Mouse (Mus musculus) midbrain, embryonic 14.5 days (tissue): ENCODE data around the gene Pi4kb. TPM values are rescaled to one million over a fixed set of nuclear protein-coding genes. Genes with fewer than 3 reads are reported as not detected.
A peak's percentile ranks its signal among the peaks of the same experiment; 100 is the strongest.

Source experiments
- ATAC-seq: fragments of 200-750 bp; cut with Nextera tagmentation; 2 replicates; pipeline ENCODE4 v1.8.0; 2017; ENCODE audit warnings: moderate number of reproducible peaks, moderate library complexity; ENCODE audit not compliant: low FRiP score, low TSS enrichment
- DNase-seq: peaks from one replicate; pipeline ENCODE4 v3.0.0-alpha.2; 2015
- H3K27ac ChIP-seq: fragments of 300-500 bp; sonication (generic); replicated peaks from 2 replicates; pipeline ENCODE4 v1.5.1; 2014; ENCODE audit warnings: mild to moderate bottlenecking, low read depth, low read length, moderate library complexity
- H3K27me3 ChIP-seq: fragments of 300-500 bp; sonication (generic); 2 replicates; pipeline ENCODE4 v1.6.1; 2014; ENCODE audit warnings: low read length, control low read depth, mixed read lengths; ENCODE audit not compliant: control insufficient read depth, insufficient read depth
- H3K36me3 ChIP-seq: fragments of 300-500 bp; sonication (generic); 2 replicates; pipeline ENCODE4 v1.6.1; 2014; ENCODE audit warnings: low read length, control low read depth; ENCODE audit not compliant: control insufficient read depth, insufficient read depth
- H3K4me1 ChIP-seq: fragments of 300-500 bp; sonication (generic); 2 replicates; pipeline ENCODE4 v1.6.1; 2014; ENCODE audit warnings: mild to moderate bottlenecking, antibody characterized with exemption, low read length, control low read depth; ENCODE audit not compliant: control insufficient read depth, insufficient read depth
- H3K4me2 ChIP-seq: fragments of 300-500 bp; sonication (generic); 2 replicates; pipeline ENCODE4 v1.6.1; 2014; ENCODE audit warnings: mild to moderate bottlenecking, low read length, moderate library complexity
- H3K4me3 ChIP-seq: fragments of 300-500 bp; sonication (generic); replicated peaks from 2 replicates; pipeline ENCODE4 v1.5.1; 2014; ENCODE audit warnings: low read depth, low read length
- H3K9ac ChIP-seq: fragments of 300-500 bp; sonication (generic); replicated peaks from 2 replicates; pipeline ENCODE4 v1.6.1; 2014; ENCODE audit warnings: mild to moderate bottlenecking, low read length, moderate library complexity
- H3K9me3 ChIP-seq: fragments of 300-500 bp; sonication (generic); 2 replicates; pipeline ENCODE4 v1.6.1; 2016; ENCODE audit warnings: low read length, control low read depth, mixed read lengths; ENCODE audit not compliant: control insufficient read depth
- WGBS: fragments of 180-500 bp; shearing (Covaris S2); extraction: QIAGEN DNeasy Blood & Tissue Kit; methylation state at CpG from one replicate; pipeline ENCODE4 v1.1.7; 2014; 5-methylcytosine and 5-hydroxymethylcytosine counted together
- polyA plus RNA-seq: library from polyadenylated mRNA; unstranded; fragments of >200 nt; fragmentation: Nextera tagmentation; extraction: Ambion mirVana; gene quantifications from 2 replicates; pipeline ENCODE4 v1.2.1, GENCODE M21; 2014

Gene Pi4kb
- polyA plus RNA-seq, 1 experiment from 2014 or later, result 28.7 TPM

DNA sequence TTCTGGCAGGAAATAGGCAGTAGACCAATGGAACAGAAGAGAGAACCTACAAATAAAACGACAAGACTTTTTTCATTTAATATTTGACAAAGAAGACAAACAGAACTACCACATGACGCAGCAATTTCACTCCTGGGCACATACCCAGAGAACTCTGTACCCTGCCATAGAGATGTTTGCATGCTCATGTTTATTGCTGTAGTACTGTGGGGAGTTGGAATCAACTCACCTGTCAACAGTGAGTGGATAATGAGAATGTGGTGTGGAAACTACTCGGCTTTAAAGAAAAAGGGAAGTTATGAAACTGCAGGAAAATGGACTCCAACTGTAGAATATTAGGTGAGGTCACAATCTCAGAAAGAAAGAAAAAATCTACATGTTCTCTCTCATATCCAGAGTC lies 24.9 kb upstream of the Pi4kb start:
- DNase-seq (no peak), ATAC-seq (no peak)
- 92% methylated on average over 3 of the region's 3 CpGs for WGBS
- H3K4me2 ChIP-seq, result no peak overlapping the region
- H3K4me3 ChIP-seq, result no peak overlapping the region
- H3K36me3 ChIP-seq, result no peaks in the 10 kb centered on the region
- no peaks in the 10 kb centered on the region for H3K27me3 ChIP-seq
- H3K4me1 ChIP-seq, result peaks cover 8% of the 10 kb centered on the region
- no peak overlapping the region for H3K27ac ChIP-seq
- H3K9ac ChIP-seq, result no peak overlapping the region
- no peaks in the 10 kb centered on the region for H3K9me3 ChIP-seq

DNA sequence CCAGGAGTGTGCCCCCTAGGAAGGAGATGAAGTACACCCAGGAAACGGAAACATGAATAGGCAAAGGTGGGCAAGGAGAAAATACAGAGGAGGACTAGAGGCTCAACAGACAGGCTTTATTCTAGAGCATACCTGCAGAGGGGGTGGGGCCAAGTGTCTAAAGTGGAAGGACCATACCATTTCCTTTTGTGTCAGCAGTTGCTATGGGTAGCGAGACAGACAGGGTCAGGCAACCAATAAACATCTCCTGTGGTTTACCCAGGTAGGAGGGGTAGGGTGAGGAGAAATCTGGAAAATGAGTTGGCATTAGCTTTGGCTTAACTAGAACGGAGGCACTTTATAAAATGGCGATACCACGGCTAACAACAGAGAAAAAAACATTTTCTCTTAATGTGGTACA lies 21.7 kb upstream of the Pi4kb start:
- peak overlapping the region; percentile 53 for H3K4me2 ChIP-seq
- H3K27me3 ChIP-seq, result no peaks in the 10 kb centered on the region
- WGBS, result 73% methylated on average over 5 of the region's 5 CpGs
- peak overlapping the region; percentile 57 for H3K4me3 ChIP-seq
- no peaks in the 10 kb centered on the region for H3K9me3 ChIP-seq
- no peak overlapping the region for H3K27ac ChIP-seq
- DNase-seq, result peak; percentile 20
- H3K36me3 ChIP-seq, result peaks cover 21% of the 10 kb centered on the region
- H3K4me1 ChIP-seq, result peaks cover 15% of the 10 kb centered on the region
- no peak for ATAC-seq
- H3K9ac ChIP-seq, result no peak overlapping the region; the same call in 1 of the 2 replicates

DNA sequence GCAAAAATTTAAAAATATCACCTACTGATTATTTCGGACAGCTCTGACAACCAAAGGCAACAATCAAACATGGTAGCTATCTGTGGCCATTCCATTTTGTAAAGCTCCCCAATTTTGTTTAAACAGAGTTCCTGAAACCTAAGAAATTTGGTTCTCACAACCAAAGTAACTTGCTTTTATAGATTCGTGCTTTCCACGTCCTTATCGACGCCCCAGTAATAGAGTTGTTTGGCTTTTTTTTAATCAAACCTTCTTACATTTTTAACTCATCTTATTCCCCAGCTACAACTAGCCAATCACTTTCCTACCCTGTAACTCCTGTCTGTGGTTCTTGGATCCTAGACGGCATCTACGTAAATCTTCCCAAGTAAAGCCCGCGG lies 21.2 kb upstream of the Pi4kb start:
- DNase-seq, result no peak

DNA sequence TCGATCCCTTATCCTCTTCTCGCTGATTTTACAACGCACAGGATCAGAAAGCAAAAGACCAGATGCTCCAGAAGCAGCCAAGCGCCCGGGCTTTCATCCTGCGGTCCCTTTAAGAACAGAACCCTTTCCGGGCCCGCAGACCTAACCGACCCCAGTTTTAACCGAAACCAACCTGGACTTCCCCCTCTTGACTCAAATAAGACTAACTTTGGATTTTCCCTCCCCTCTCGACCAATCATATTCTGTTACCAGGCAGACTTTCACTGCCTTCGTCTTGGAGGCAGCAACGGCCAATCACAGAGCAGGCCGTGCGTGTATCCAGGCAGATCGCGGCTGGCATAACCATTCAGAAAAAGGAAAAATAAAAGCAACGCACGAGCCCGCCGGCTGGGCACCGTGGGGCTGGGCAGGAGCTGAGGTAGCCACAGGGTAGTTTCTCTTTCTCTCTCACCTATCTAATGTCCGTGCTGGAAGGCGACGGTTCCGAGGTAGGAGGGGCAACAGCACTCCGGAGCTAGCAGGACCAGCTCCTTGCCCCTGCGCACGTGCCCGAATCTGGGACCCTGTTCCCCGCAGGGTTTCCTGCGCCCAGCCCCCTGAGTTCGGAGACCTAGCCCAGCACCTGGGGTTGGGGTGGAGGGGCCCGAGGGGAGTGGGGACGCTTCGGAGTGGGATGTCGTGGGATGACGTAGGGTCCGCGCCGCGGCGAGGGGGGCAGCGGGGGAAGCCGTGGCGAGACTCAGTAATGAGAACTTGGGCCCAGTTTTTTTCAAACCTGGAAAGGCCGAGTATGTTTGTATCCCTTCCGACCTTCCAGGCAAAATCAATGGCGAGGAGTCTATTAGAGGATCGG lies 20.5 kb upstream of the Pi4kb start, which contains the start of gene Rfx5:
Gene Rfx5 (plus strand): TSS at position 312 of the 853 bp plus-strand sequence.
- Histone ChIP-seq H3K27ac (peak within 1 kb of the TSS; percentile 88), H3K4me2 (peak within 1 kb of the TSS; percentile 53), H3K4me3 (peak within 1 kb of the TSS; percentile 57), H3K36me3 (peaks cover 33% of the 10 kb centered on the region), H3K4me1 (peaks cover 15% of the 10 kb centered on the region), H3K9me3 (no peaks in the 10 kb centered on the region), H3K27me3 (no peaks in the 10 kb centered on the region), H3K9ac (peak within 1 kb of the TSS; percentile 76)
- peak; percentile 97 for ATAC-seq
- peak; percentile 96 for DNase-seq
- WGBS, result under 1% methylated on average over 50 of the region's 50 CpGs

More for the DNA sequence above, 21.2 kb upstream of the Pi4kb start:
- 17% methylated on average over 9 of the region's 9 CpGs for WGBS
- no peaks in the 10 kb centered on the region for H3K9me3 ChIP-seq
- H3K9ac ChIP-seq, result peak overlapping the region; percentile 76; the same call in 1 of the 2 replicates
- peaks cover 15% of the 10 kb centered on the region for H3K4me1 ChIP-seq
- no peaks in the 10 kb centered on the region for H3K27me3 ChIP-seq
- ATAC-seq, result 0 out of 2 replicates have a peak, but pooled peaks have one; percentile 12
- peak overlapping the region; percentile 57 for H3K4me3 ChIP-seq
- H3K36me3 ChIP-seq, result peaks cover 27% of the 10 kb centered on the region
- peak overlapping the region; percentile 88 for H3K27ac ChIP-seq
- H3K4me2 ChIP-seq, result peak overlapping the region; percentile 53

DNA sequence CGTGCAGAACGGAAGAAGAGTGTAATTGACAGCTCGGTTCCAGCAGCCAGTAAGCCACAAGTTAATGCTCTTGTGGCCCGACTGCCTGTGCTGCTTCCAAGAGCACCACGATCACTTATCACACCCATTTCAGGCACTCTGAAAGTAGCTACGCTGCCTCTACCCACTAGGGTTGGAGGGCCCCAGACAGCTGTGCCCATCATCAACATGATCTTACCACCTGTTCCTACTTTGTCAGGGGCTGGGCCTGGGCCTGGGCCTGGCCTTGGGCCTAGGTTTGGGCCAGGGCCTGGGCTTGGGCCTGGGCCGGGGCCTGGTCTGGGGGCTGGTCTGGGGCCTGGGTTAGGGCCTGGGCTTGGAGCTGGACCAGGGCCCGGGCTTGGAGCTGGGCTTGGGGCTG lies 16.2 kb upstream of the Pi4kb start:
- Histone ChIP-seq H3K4me2 (no peak overlapping the region), H3K4me1 (peaks cover 9% of the 10 kb centered on the region), H3K36me3 (peaks cover 37% of the 10 kb centered on the region), H3K4me3 (no peak overlapping the region), H3K27me3 (no peaks in the 10 kb centered on the region), H3K27ac (no peak overlapping the region), H3K9ac (0 out of 2 replicates have a peak overlapping the region, but pooled peaks have one; percentile 9), H3K9me3 (no peaks in the 10 kb centered on the region)
- 92% methylated on average over 8 of the region's 8 CpGs for WGBS
- no peak for ATAC-seq
- no peak for DNase-seq

DNA sequence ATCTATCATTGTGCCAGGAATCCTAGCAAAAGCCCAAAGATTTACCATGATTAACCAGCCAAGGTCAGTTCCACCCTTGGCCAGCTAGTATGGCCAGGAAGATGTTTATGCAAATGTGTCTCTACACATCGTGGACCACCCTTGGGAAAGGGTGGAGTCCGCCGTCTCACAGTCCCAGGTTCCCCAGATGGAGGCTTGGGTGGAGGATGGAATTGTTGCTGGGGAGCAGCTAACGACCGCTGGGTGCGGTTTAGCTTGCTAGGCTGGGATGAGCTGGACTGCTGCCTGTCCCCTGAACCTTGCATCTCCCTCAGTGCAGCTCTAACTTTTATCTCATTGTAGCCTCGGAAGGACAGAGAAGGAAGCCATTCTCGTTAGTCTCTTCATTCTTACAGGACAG lies 14.7 kb upstream of the Pi4kb start:
- H3K9ac ChIP-seq, result no peak overlapping the region
- whole genome bisulfite sequencing, result 57% methylated on average over 8 of the region's 8 CpGs

DNA sequence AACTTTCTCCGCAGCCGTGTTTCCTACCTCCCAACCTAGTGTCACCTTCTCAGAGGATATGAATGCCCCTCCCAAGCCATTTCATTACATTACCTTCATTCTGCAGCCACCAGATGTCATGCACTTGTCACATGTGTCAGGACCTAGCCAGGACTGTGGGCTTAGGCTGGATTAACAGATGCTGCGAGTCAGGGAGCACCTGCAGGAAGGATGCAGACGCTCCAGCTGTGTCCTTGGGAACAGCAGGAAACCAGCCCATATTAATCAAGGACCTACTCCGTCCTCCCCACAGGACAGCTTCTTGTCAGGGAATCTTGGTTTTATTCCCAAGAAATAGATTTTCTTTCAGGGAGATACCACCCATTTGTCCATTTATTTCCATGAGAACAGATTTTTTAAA lies 14.2 kb upstream of the Pi4kb start:
- no peak overlapping the region for H3K4me3 ChIP-seq
- no peaks in the 10 kb centered on the region for H3K9me3 ChIP-seq
- no peak overlapping the region for H3K9ac ChIP-seq
- no peak overlapping the region for H3K4me2 ChIP-seq
- ATAC-seq (no peak), DNase-seq (no peak)
- no peak overlapping the region for H3K27ac ChIP-seq
- H3K27me3 ChIP-seq, result no peaks in the 10 kb centered on the region
- peaks cover 37% of the 10 kb centered on the region for H3K36me3 ChIP-seq
- H3K4me1 ChIP-seq, result 0 out of 2 replicates have a peak, but pooled peaks cover under 1% of the 10 kb centered on the region
- 50% methylated on average over 5 of the region's 5 CpGs for WGBS

More for the DNA sequence above, 14.7 kb upstream of the Pi4kb start:
- Histone ChIP-seq H3K4me3 (no peak overlapping the region), H3K9me3 (no peaks in the 10 kb centered on the region), H3K4me1 (peaks cover 5% of the 10 kb centered on the region), H3K4me2 (no peak overlapping the region), H3K27ac (no peak overlapping the region), H3K36me3 (peaks cover 37% of the 10 kb centered on the region), H3K27me3 (no peaks in the 10 kb centered on the region)
- DNase-seq, result no peak
- no peak for ATAC-seq

DNA sequence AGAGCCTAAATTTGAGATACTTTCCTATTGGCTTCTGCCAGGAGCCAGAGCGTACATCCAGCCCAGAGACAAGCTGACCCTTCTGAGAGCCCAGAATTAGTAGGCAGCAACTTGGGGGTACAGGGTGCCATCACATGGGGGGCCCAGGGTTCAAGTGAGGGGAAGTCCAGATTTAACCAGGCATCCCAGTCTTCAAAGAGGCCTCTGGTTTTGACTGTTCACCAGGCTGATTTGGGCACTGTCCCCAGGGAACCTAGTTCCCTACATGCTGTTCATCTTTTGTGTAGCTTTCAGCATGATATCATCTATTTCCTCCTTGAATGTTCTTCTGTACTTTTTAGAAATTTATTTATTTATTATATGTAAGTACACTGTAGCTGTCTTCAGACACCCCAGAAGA lies 9.5 kb upstream of the Pi4kb start:
- H3K36me3 ChIP-seq, result no peaks in the 10 kb centered on the region

DNA sequence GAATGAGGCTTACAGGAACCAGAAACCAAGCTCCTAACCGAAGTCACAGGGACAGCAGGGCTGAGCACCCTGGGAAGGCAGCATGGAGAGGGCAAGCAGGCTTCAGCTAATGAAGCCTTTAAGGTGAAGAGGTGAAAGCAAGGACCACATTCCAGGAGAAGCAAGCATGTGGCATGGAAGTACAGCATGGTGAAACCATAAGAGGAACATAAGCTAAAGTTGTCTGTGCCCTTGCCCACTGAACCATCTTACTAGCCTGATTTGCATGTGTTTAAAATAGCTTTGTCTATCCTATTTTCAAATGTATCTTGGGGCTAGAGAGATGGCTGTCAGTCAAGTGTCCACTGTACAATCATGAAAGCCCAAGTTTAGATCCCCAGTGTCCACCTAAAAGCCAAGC lies 8.7 kb upstream of the Pi4kb start:
- Histone ChIP-seq H3K27me3 (no peaks in the 10 kb centered on the region), H3K4me2 (no peak overlapping the region), H3K4me3 (no peak overlapping the region), H3K27ac (no peak overlapping the region), H3K4me1 (no peaks in the 10 kb centered on the region), H3K9me3 (no peaks in the 10 kb centered on the region), H3K36me3 (no peaks in the 10 kb centered on the region), H3K9ac (no peak overlapping the region)
- DNase-seq (no peak), ATAC-seq (no peak)
- 79% methylated on average over 1 of the region's 1 CpGs for WGBS

More for the DNA sequence above, 9.5 kb upstream of the Pi4kb start:
- no peaks in the 10 kb centered on the region for H3K27me3 ChIP-seq
- no peaks in the 10 kb centered on the region for H3K4me1 ChIP-seq
- no peak overlapping the region for H3K27ac ChIP-seq
- ATAC-seq (no peak), DNase-seq (no peak)
- no peaks in the 10 kb centered on the region for H3K9me3 ChIP-seq
- 100% methylated on average over 1 of the region's 1 CpGs for WGBS
- H3K9ac ChIP-seq, result no peak overlapping the region
- H3K4me3 ChIP-seq, result no peak overlapping the region
- H3K4me2 ChIP-seq, result no peak overlapping the region
